Mouse (Mus musculus): Measurements from ENCODE around the gene 2700049A03Rik.

The 2700049A03Rik gene

GRCm38 (mm10) chr12:71269367-71269766 is 132.7 kb downstream of the 2700049A03Rik start:
- DNase-seq (ENCODE audit: low spot score in 2 of 2) = no peak

DNA sequence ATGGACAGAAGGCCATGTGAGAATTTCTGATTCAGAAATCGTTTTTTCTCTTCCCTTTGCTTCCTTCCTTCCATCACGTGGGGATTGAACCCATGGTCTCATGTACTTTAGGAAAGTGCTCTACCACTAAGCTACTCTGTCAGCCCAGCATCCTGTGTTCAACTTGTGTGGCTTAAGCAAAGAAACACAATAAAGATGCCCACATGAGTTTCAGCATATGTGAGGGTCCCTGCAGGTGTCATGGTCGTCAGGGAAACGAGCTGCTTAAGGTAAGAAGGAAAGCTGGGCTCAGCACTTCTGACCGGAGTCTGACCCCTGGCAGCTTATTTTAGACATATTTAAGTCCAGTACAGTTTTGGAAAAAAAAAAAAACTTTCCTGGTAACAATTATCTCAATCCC is 134.5 kb downstream of the 2700049A03Rik start:
- no peak for DNase-seq (ENCODE audit: low spot score in 2 of 2)

- no peak for DNase-seq (ENCODE audit: low spot score in 2 of 2)
These were observed 138.0 kb downstream of the 2700049A03Rik start for GRCm38 (mm10) chr12:71274519-71275237.

DNA sequence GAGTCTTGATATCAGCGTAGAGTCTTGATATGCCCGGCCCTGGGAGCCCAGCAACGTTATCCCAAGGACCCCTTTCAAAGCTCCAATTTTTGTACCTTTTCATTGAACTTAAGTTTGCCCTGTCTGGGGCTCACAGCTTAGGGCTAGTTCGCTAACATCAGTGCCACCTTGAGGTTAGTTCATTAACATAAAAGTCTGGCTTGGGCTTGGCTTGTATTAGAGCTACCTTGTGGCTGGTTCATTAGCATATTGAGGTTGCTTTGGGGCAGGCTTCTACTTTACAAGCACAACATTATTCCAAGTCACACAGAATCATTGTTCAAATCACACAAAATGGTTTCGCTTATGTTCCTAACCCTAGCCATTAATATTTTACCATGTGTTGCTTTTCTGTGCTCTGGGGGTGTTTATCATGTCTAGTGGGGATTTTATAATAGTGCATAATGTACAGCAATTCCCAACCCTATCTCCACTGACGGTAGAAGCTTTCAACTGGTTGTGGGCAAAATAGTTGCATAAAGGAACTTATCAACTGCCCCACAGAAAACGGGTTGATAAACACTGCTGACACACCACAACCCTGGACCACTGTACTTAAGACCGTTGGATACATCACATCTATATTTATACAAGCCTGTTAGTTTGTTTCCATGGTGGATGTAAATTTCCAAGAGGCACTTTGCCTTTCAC is 139.4 kb downstream of the 2700049A03Rik start:
- DNase-seq (ENCODE audit: low spot score in 2 of 2) = no peak

GRCm38 (mm10) chr12:71279521-71280262 is 143.0 kb downstream of the 2700049A03Rik start:
- DNase-seq (ENCODE audit: low spot score in 2 of 2) = no peak

- no peak for DNase-seq (ENCODE audit: low spot score in 2 of 2)
These were observed 144.6 kb downstream of the 2700049A03Rik start for GRCm38 (mm10) chr12:71281201-71281768.

DNA sequence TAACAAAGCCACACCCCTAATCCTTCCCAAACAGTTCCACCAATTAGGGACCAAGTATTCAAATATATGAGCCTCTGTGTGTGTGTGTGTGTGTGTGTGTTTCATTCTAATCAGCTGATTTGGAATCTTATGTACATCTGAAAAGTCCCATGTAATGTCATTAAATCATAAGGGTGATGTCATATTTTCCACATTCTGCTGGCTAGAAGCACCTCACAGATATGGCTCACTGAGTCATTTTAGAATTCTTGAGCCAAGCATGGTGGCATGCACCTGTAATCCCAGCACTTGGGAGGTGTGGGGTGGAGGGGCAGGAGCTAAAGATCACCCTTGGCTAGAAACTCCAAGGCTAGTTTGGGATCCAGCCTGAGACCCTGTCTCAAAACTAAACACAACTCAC is 148.8 kb downstream of the 2700049A03Rik start:
- DNase-seq (ENCODE audit: low spot score in 2 of 2) = no peak

GRCm38 (mm10) chr12:71290460-71290859 is 153.8 kb downstream of the 2700049A03Rik start:
- DNase-seq (ENCODE audit: low spot score in 2 of 2) = no peak

Data from urinary bladder, postnatal 4 days (tissue).